Mouse (Mus musculus) forebrain, embryonic 11.5 days (tissue): ENCODE results near the gene Degs2. TPM values are rescaled to one million over a fixed set of nuclear protein-coding genes. Genes with fewer than 3 reads are reported as not detected.

ENCODE experiments used
- ATAC-seq: fragments of 200-750 bp; cut with Nextera tagmentation; replicated peaks from 2 replicates; pipeline ENCODE4 v1.8.0; 2017; ENCODE audit warnings: moderate TSS enrichment; ENCODE audit not compliant: low FRiP score
- DNase-seq: peaks from one replicate; pipeline ENCODE4 v3.0.0-alpha.2; 2017; ENCODE audit warnings: low spot score
- H3K27ac ChIP-seq: fragments of 300-500 bp; sonication (generic); 2 replicates; pipeline ENCODE4 v1.5.1; 2014; ENCODE audit warnings: low read depth, low read length
- H3K27me3 ChIP-seq: fragments of 300-500 bp; sonication (generic); 2 replicates; pipeline ENCODE4 v1.6.1; 2014; ENCODE audit warnings: mild to moderate bottlenecking, low read length, mixed read lengths; ENCODE audit not compliant: control insufficient read depth, insufficient read depth
- H3K36me3 ChIP-seq: fragments of 300-500 bp; sonication (generic); 2 replicates; pipeline ENCODE4 v1.6.1; 2014; ENCODE audit warnings: mild to moderate bottlenecking, low read length, moderate library complexity, mixed read lengths; ENCODE audit not compliant: control insufficient read depth, insufficient read depth
- H3K4me1 ChIP-seq: fragments of 300-500 bp; sonication (generic); replicated peaks from 2 replicates; pipeline ENCODE4 v1.6.1; 2014; ENCODE audit warnings: low read length, mixed read lengths; ENCODE audit not compliant: control insufficient read depth, insufficient read depth
- H3K4me2 ChIP-seq: fragments of 300-500 bp; sonication (generic); 2 replicates; pipeline ENCODE4 v1.6.1; 2014; ENCODE audit warnings: low read depth, mild to moderate bottlenecking, low read length, moderate library complexity, mixed read lengths; ENCODE audit not compliant: severe bottlenecking
- H3K4me3 ChIP-seq: fragments of 300-500 bp; sonication (generic); 2 replicates; pipeline ENCODE4 v1.5.1; 2014; ENCODE audit warnings: low read depth, low read length
- H3K9ac ChIP-seq: fragments of 300-500 bp; sonication (generic); 2 replicates; pipeline ENCODE4 v1.6.1; 2014; ENCODE audit warnings: low read length
- H3K9me3 ChIP-seq: fragments of 300-500 bp; sonication (generic); 2 replicates; pipeline ENCODE4 v1.6.1; 2016; ENCODE audit warnings: low read length, mixed read lengths; ENCODE audit not compliant: control insufficient read depth
- WGBS: fragments of 180-500 bp; shearing (Covaris S2); extraction: QIAGEN DNeasy Blood & Tissue Kit; methylation state at CpG from one replicate; pipeline ENCODE4 v1.1.7; 2014; 5-methylcytosine and 5-hydroxymethylcytosine counted together
- microRNA counts: library from miRNA; unstranded; fragments of <30 nt; microRNA quantifications from one replicate; lab custom pipeline; 2015
- microRNA-seq: library from miRNA; unstranded; fragments of <30 nt; microRNA quantifications from one replicate; pipeline ENCODE4, GENCODE M21; 2016; ENCODE audit not compliant: insufficient number of aligned reads
- polyA plus RNA-seq: library from polyadenylated mRNA; unstranded; fragments of >200 nt; fragmentation: Nextera tagmentation; extraction: Ambion mirVana; gene quantifications from 2 replicates; pipeline ENCODE4 v1.2.1, GENCODE M21; 2014

The Degs2 gene
- polyA plus RNA-seq, 1 experiment from 2014 or later: 1.8 TPM

DNA sequence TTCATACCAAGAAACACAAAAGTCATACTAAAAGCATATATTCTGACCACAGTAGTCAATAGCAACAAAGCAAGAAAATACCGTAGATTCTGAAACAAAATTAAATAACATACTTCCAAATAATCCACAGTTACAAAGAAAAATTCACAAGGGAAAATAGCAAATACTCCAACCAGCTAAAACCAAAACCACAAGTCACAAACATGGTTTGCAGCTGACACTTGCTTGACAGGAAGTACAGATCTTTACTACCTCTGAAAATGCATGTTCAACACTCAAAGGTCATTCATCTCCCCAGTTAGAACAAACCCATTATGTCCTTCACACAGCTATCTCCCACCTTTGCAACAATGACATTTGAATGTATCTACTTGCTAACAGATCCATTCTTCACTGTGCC is 68.1 kb downstream of the Degs2 start:
- no peaks in the 10 kb centered on the region for H3K27me3 ChIP-seq
- DNase-seq: no peak
- H3K9ac ChIP-seq: no peak overlapping the region
- no peak for ATAC-seq
- H3K4me3 ChIP-seq: no peak overlapping the region
- no peaks in the 10 kb centered on the region for H3K9me3 ChIP-seq
- H3K36me3 ChIP-seq: no peaks in the 10 kb centered on the region
- no peaks in the 10 kb centered on the region for H3K4me1 ChIP-seq
- 94% methylated on average over 1 of the region's 1 CpGs for WGBS
- H3K4me2 ChIP-seq: no peak overlapping the region
- no peak overlapping the region for H3K27ac ChIP-seq

DNA sequence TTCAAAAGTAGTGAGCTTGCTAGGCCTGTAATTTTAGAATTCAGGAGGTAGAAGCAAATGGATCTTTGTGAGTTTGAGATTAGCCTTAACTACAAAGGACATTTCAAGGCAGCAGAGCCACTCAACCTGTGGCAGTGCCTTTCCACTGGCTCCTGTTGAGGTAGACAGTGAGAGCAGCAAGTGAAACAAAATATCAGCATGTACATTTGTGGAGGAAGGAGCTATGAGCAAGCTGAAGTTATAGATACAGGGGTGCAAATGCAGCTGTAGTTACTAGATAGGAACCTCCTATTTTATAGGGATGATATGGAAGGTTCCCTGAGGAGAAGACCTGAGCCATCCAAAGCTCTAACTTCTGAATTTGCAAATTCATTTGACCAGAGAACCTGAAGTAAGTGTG is 69.6 kb downstream of the Degs2 start:
- no peak overlapping the region for H3K27ac ChIP-seq
- H3K4me1 ChIP-seq: no peaks in the 10 kb centered on the region
- no peaks in the 10 kb centered on the region for H3K36me3 ChIP-seq
- no peak overlapping the region for H3K4me2 ChIP-seq
- H3K9ac ChIP-seq: no peak overlapping the region
- ATAC-seq (no peak), DNase-seq (no peak)
- H3K4me3 ChIP-seq: no peak overlapping the region
- no peaks in the 10 kb centered on the region for H3K9me3 ChIP-seq
- H3K27me3 ChIP-seq: no peaks in the 10 kb centered on the region

DNA sequence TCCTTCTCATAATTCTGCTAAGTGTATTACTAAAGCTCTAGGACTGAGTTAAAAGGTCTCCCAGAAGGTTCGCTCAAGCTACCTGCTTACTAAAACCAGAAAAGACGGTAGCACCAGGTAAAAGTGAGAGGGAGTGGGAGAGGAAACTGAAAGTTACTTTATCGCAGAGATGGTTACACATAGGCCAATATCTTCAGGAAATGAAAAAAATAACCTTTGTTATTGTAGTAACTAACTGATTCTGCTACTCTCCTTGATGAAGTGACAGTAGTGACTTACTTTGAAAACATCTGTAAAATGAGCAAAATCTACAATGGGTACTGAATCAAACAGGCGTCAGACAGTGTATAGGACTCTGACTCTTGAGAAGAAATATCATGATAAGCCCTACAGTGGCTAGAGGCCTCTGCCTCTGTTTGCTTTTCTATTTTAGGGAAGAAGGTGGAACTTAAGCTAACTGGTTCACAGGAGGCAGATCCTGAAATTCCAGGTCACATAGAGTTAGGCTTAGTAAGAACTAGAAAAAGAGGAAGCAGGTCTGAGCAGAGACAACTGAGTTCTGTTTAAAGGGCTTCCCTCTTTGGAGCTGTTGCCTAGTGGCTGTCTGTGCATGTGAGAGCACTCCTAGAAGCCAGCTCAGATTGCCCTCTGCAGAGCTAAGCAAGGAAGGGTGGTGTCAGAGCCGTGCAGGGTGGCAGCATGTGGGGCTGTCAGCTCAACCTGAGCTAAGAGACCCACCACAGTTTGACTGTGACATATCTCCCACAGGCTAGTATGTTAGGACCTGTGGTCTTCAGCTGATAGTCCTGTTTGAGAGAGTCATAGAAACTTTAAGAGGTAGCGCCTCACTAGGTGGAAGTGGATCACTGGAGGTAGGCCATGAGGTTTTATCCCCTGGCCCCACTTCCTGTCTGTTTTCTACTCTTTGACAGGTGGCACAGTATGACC is 71.1 kb downstream of the Degs2 start:
- Histone ChIP-seq H3K9me3 (no peaks in the 10 kb centered on the region), H3K36me3 (no peaks in the 10 kb centered on the region), H3K27ac (no peak overlapping the region), H3K27me3 (no peaks in the 10 kb centered on the region), H3K4me2 (no peak overlapping the region), H3K9ac (no peak overlapping the region), H3K4me1 (no peaks in the 10 kb centered on the region), H3K4me3 (no peak overlapping the region)
- DNase-seq (no peak), ATAC-seq (no peak)
- 92% methylated on average over 6 of the region's 6 CpGs for WGBS

DNA sequence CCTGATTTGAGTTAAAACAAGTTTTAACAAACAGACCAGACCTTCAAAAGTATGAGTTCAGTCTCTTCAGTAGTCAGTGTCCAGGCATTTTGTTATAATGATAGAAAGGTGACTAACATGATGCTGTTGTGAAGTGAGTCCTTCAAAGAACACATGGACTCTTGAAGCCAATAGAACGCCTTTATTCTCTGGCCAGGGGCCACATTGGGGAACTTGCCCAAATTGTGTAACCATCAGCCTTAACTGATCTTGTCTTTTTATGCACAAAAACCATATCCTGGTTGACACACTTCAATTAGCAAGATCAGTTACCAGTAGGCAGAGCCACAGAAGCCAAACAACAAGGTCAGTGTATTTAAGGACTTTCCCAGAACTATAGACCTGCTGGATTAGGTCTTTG is 72.6 kb downstream of the Degs2 start:
- Histone ChIP-seq H3K4me1 (0 out of 2 replicates have a peak, but pooled peaks cover 2% of the 10 kb centered on the region), H3K4me2 (no peak overlapping the region), H3K36me3 (no peaks in the 10 kb centered on the region; the same call in 1 of the 2 replicates), H3K27ac (no peak overlapping the region), H3K9me3 (no peaks in the 10 kb centered on the region), H3K9ac (no peak overlapping the region), H3K27me3 (no peaks in the 10 kb centered on the region), H3K4me3 (no peak overlapping the region)
- 100% methylated on average over 1 of the region's 1 CpGs for whole genome bisulfite sequencing
- ATAC-seq: no peak
- no peak for DNase-seq

MicroRNAs encoded within 50 kb of the gene (microRNA counts, 519-probe panel; counts per million panel counts)
- 5,230 counts per million, percentile 61 among the panel's probes with 10 or more counts for microRNA mmu-miR-342-3p (lab: Ali Mortazavi, UCI)
- microRNA mmu-miR-342-5p (lab: Ali Mortazavi, UCI): 31.2 counts per million

Small RNA genes lying within 50 kb of the gene (microRNA-seq; reads per million reads assigned to microRNA genes)
- not detected for gene Gm23872
- gene Mir342: 6,849 reads per million, percentile 88 among the genes with 10 or more reads in this experiment

Other genes with a start within 250 kb of the Degs2 start
- 111 and 112 TPM in 2 replicates for gene Evl, start 147.6 kb downstream of the Degs2 start, polyA plus RNA-seq
- gene Yy1, start 90.7 kb upstream of the Degs2 start, polyA plus RNA-seq: 20.8 and 22.1 TPM in 2 replicates
- 13.8 and 14.6 TPM in 2 replicates for gene Slc25a29, start 133.6 kb upstream of the Degs2 start, polyA plus RNA-seq
- gene Slc25a47, start 133.7 kb upstream of the Degs2 start, polyA plus RNA-seq: 10.0 and 12.2 TPM in 2 replicates
- 5.7 and 7.2 TPM in 2 replicates for gene Wdr25, start 191.3 kb upstream of the Degs2 start, polyA plus RNA-seq
- gene Wars, start 191.9 kb upstream of the Degs2 start, polyA plus RNA-seq: 140 and 142 TPM in 2 replicates